Mouse (Mus musculus) forebrain, embryonic 12.5 days (tissue): Measurements from ENCODE around the gene Rbm47. TPM values are rescaled to one million over a fixed set of nuclear protein-coding genes. Genes with fewer than 3 reads are reported as not detected.

Experiments
- ATAC-seq: fragments of 200-750 bp; cut with Nextera tagmentation; 2 replicates; pipeline ENCODE4 v1.8.0; 2017; ENCODE audit warnings: moderate TSS enrichment; ENCODE audit not compliant: low FRiP score
- H3K27ac ChIP-seq: fragments of 300-500 bp; sonication (generic); 2 replicates; pipeline ENCODE4 v1.5.1; 2016; ENCODE audit warnings: mild to moderate bottlenecking
- H3K27me3 ChIP-seq: fragments of 300-500 bp; sonication (generic); 2 replicates; pipeline ENCODE4 v1.6.1; 2016; ENCODE audit warnings: mild to moderate bottlenecking
- H3K36me3 ChIP-seq: fragments of 300-500 bp; sonication (generic); replicated peaks from 2 replicates; pipeline ENCODE4 v1.6.1; 2016; ENCODE audit warnings: mild to moderate bottlenecking
- H3K4me1 ChIP-seq: fragments of 300-500 bp; sonication (generic); 2 replicates; pipeline ENCODE4 v1.6.1; 2016
- H3K4me2 ChIP-seq: fragments of 300-500 bp; sonication (generic); 2 replicates; pipeline ENCODE4 v1.6.1; 2016; ENCODE audit warnings: mild to moderate bottlenecking, moderate library complexity
- H3K4me3 ChIP-seq: fragments of 300-500 bp; sonication (generic); replicated peaks from 2 replicates; pipeline ENCODE4 v1.5.1; 2016; ENCODE audit warnings: mild to moderate bottlenecking
- H3K9ac ChIP-seq: fragments of 300-500 bp; sonication (generic); 2 replicates; pipeline ENCODE4 v1.6.1; 2016; ENCODE audit warnings: mild to moderate bottlenecking
- H3K9me3 ChIP-seq: fragments of 300-500 bp; sonication (generic); 2 replicates; pipeline ENCODE4 v1.6.1; 2016
- WGBS: fragments of 180-500 bp; shearing (Covaris S2); methylation state at CpG from one replicate; pipeline ENCODE4 v1.1.7; 2016; 5-methylcytosine and 5-hydroxymethylcytosine counted together
- polyA plus RNA-seq: library from polyadenylated mRNA; unstranded; fragments of >200 nt; fragmentation: Nextera tagmentation; extraction: Ambion mirVana; gene quantifications from 2 replicates; pipeline ENCODE4 v1.2.1, GENCODE M21; 2016

Gene Rbm47
- 4.4 and 6.4 TPM in 2 replicates for polyA plus RNA-seq

GRCm38 (mm10) chr5:66173018-66173417 lies at the start of gene Rbm47:
Rbm47 (minus strand) TSS chr5:66173118.
- no peaks in the 10 kb centered on the region for H3K36me3 ChIP-seq
- no peak within 1 kb of the TSS for H3K9ac ChIP-seq
- H3K4me3 ChIP-seq = no peak within 1 kb of the TSS
- H3K27me3 ChIP-seq = no peaks in the 10 kb centered on the region
- H3K4me1 ChIP-seq = peaks cover 10% of the 10 kb centered on the region; the same call in 1 of the 2 replicates
- H3K4me2 ChIP-seq = no peak within 1 kb of the TSS
- H3K9me3 ChIP-seq = 0 out of 2 replicates have a peak, but pooled peaks cover 4% of the 10 kb centered on the region
- WGBS = 80% methylated on average over 2 of the region's 2 CpGs
- no peak within 1 kb of the TSS for H3K27ac ChIP-seq
- no peak for ATAC-seq

DNA sequence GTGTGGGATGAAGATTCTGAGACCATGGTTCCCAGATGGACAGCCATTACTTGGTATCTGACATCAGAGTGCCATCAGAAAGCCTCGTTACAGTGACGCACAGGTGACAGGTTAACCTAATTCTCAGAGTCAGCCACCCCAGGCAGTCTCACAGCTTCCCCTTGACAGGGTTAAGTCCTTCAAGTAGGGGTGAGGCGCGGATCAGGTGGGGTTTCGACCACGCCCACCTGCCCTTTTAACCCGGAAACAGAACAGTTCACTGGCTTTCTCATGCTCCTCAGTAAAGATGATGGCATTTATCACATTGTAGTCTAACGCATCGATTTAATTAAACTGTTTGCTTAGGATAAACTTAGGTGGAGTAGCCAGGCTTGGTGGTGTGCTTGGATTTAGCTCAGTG lies 47.7 kb upstream of the Rbm47 start:
- ATAC-seq = no peak
- H3K9me3 ChIP-seq = no peaks in the 10 kb centered on the region
- no peak overlapping the region for H3K4me3 ChIP-seq
- H3K9ac ChIP-seq = no peak overlapping the region
- H3K36me3 ChIP-seq = no peaks in the 10 kb centered on the region
- no peak overlapping the region for H3K4me2 ChIP-seq
- no peaks in the 10 kb centered on the region for H3K27me3 ChIP-seq
- H3K27ac ChIP-seq = no peak overlapping the region
- peaks cover 9% of the 10 kb centered on the region for H3K4me1 ChIP-seq
- WGBS = 86% methylated on average over 9 of the region's 9 CpGs

GRCm38 (mm10) chr5:66219692-66220091 lies 46.8 kb upstream of the Rbm47 start:
- no peak overlapping the region for H3K9ac ChIP-seq
- no peak for ATAC-seq
- no peaks in the 10 kb centered on the region for H3K36me3 ChIP-seq
- no peak overlapping the region for H3K4me2 ChIP-seq
- no peak overlapping the region for H3K4me3 ChIP-seq
- H3K9me3 ChIP-seq = no peaks in the 10 kb centered on the region
- peaks cover 9% of the 10 kb centered on the region for H3K4me1 ChIP-seq
- no peak overlapping the region for H3K27ac ChIP-seq
- 75% methylated on average over 6 of the region's 6 CpGs for WGBS
- no peaks in the 10 kb centered on the region for H3K27me3 ChIP-seq

- Histone ChIP-seq H3K9ac (no peak overlapping the region), H3K4me1 (peaks cover 9% of the 10 kb centered on the region), H3K4me3 (no peak overlapping the region), H3K36me3 (no peaks in the 10 kb centered on the region), H3K27ac (no peak overlapping the region), H3K9me3 (no peaks in the 10 kb centered on the region), H3K4me2 (no peak overlapping the region), H3K27me3 (no peaks in the 10 kb centered on the region)
- ATAC-seq = no peak
- WGBS = 70% methylated on average over 10 of the region's 10 CpGs
Observed at GRCm38 (mm10) chr5:66215569-66216277, 42.8 kb upstream of the Rbm47 start.

DNA sequence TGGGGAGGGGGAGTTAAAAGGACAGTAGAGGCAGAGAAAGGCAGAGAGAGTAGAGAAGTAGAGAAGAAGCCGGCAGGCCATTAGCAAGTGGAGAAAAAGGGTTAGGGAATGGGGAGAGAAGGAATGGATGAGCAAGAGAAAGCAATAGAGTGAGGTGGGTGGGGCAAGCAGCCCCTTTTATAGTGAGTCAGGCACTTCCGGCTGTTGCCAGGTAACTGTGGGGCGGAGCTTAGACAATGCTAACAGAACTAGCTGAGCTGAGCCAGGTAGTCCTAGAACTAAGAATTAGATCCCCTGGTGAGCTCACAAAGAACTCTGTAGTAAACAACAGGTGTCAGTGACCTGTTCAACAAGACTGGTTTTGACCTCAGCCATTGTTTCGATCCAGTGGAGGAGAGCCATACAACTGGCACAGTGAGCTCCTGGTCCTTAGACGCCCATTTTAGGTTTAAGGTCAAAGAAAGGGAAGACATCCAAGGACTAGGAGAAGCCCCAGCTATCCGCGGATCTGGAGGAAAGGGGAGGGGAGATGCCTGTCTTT lies 41.5 kb upstream of the Rbm47 start:
- WGBS = 61% methylated on average over 7 of the region's 7 CpGs
- H3K9ac ChIP-seq = no peak overlapping the region
- no peak overlapping the region for H3K4me2 ChIP-seq
- H3K4me3 ChIP-seq = no peak overlapping the region
- no peaks in the 10 kb centered on the region for H3K36me3 ChIP-seq
- peaks cover 4% of the 10 kb centered on the region for H3K4me1 ChIP-seq
- H3K27me3 ChIP-seq = no peaks in the 10 kb centered on the region
- no peak overlapping the region for H3K27ac ChIP-seq
- no peaks in the 10 kb centered on the region for H3K9me3 ChIP-seq
- no peak for ATAC-seq

GRCm38 (mm10) chr5:66209532-66210176 lies 36.7 kb upstream of the Rbm47 start:
- Histone ChIP-seq H3K4me1 (no peaks in the 10 kb centered on the region), H3K27ac (no peak overlapping the region), H3K27me3 (no peaks in the 10 kb centered on the region), H3K9me3 (no peaks in the 10 kb centered on the region), H3K36me3 (no peaks in the 10 kb centered on the region), H3K9ac (no peak overlapping the region), H3K4me3 (no peak overlapping the region), H3K4me2 (no peak overlapping the region)
- WGBS = 87% methylated on average over 5 of the region's 5 CpGs
- ATAC-seq = no peak

- no peak for ATAC-seq
- no peaks in the 10 kb centered on the region for H3K27me3 ChIP-seq
- H3K9me3 ChIP-seq = no peaks in the 10 kb centered on the region
- no peaks in the 10 kb centered on the region for H3K36me3 ChIP-seq
- WGBS = 80% methylated on average over 4 of the region's 4 CpGs
- no peak overlapping the region for H3K27ac ChIP-seq
- H3K4me3 ChIP-seq = no peak overlapping the region
- H3K9ac ChIP-seq = no peak overlapping the region
- H3K4me2 ChIP-seq = no peak overlapping the region
- no peaks in the 10 kb centered on the region for H3K4me1 ChIP-seq
Observed at GRCm38 (mm10) chr5:66204966-66205365, 32.0 kb upstream of the Rbm47 start.

GRCm38 (mm10) chr5:66203424-66203823 lies 30.5 kb upstream of the Rbm47 start:
- no peak for ATAC-seq
- H3K27ac ChIP-seq = no peak overlapping the region
- H3K9me3 ChIP-seq = no peaks in the 10 kb centered on the region
- 91% methylated on average over 1 of the region's 1 CpGs for WGBS
- no peaks in the 10 kb centered on the region for H3K4me1 ChIP-seq
- H3K27me3 ChIP-seq = no peaks in the 10 kb centered on the region
- H3K9ac ChIP-seq = no peak overlapping the region
- H3K4me3 ChIP-seq = no peak overlapping the region
- no peak overlapping the region for H3K4me2 ChIP-seq
- H3K36me3 ChIP-seq = no peaks in the 10 kb centered on the region

DNA sequence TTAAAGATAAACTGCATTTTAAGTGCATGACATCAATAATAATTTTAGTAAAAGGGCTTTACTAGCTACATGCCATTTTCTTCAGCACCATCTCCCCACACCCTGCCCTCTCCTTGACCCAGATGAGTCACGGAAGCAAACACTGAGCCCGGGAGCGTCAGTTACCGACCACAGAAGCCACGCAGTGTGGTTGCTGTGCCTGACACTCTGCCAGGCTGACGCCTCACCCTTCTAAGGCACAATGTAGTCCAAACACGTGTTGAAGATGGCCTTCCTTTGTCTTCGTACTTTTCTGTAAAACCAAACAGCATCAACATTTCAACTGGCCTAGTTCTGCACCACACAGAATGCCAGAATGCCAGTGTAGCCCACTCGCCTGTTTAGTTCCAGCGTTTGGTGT lies 27.1 kb upstream of the Rbm47 start:
- Histone ChIP-seq H3K4me3 (no peak overlapping the region), H3K27ac (no peak overlapping the region), H3K4me1 (no peaks in the 10 kb centered on the region), H3K9me3 (no peaks in the 10 kb centered on the region), H3K9ac (no peak overlapping the region), H3K36me3 (no peaks in the 10 kb centered on the region), H3K4me2 (no peak overlapping the region), H3K27me3 (no peaks in the 10 kb centered on the region)
- 82% methylated on average over 10 of the region's 10 CpGs for WGBS
- ATAC-seq = no peak

DNA sequence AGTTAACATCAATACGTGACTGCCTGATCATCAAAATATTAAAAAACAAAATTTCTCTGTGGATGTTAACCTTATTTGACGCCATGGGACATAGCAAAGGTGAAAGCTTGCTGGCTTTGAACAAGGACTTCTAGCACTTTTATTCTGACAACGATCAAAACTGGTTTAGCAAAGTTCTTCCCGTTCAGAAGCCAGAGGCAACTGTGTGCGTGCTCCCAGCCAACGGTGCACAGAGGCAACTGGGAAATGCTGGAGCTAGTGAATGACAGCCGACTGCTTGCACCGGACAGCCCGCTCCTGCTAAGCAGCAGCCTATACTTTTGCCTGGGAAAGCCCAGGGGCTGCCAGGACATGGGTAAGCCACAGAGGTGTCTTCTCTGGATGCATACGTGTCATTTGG lies 22.4 kb upstream of the Rbm47 start:
- no peaks in the 10 kb centered on the region for H3K36me3 ChIP-seq
- H3K9me3 ChIP-seq = no peaks in the 10 kb centered on the region
- no peak overlapping the region for H3K27ac ChIP-seq
- H3K4me1 ChIP-seq = no peaks in the 10 kb centered on the region
- no peak for ATAC-seq
- 86% methylated on average over 10 of the region's 10 CpGs for WGBS
- H3K27me3 ChIP-seq = no peaks in the 10 kb centered on the region
- no peak overlapping the region for H3K9ac ChIP-seq
- H3K4me2 ChIP-seq = no peak overlapping the region
- H3K4me3 ChIP-seq = no peak overlapping the region

DNA sequence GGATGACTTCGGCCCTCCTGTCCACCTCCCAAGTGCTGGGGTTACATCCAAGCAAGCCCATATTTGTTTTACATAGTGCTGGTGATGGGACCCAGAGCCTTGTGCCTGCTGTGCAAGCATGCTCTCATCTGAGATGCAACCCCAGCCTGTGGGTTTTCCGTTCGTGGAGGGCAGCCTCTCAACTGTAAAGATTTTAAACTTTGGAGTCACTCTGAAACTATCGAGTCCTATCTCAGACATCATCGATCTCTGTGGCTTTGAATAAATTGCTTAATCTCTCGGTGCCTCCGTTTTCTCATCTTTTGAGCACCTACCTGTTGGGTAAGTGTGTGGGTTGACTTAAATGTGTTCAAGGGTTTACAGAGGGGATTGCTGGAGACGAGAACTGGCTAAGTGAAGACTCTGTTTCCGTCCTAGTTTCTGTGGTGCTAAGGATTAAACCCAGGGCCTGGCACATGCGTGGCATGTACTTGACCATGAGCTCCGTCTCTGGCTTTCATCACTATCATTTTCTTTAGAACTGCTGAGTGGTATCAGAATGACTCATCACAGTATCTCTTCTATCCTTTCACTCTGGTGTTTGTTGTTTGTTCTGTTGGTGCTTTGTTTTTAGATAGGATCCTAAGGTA lies 20.4 kb upstream of the Rbm47 start:
- no peak for ATAC-seq

GRCm38 (mm10) chr5:66191185-66191503 lies 18.2 kb upstream of the Rbm47 start:
- H3K4me2 ChIP-seq = no peak overlapping the region
- no peak for ATAC-seq

More for the DNA sequence above, 20.4 kb upstream of the Rbm47 start:
- Histone ChIP-seq H3K9me3 (no peaks in the 10 kb centered on the region), H3K27ac (no peak overlapping the region), H3K9ac (no peak overlapping the region), H3K36me3 (no peaks in the 10 kb centered on the region), H3K27me3 (no peaks in the 10 kb centered on the region), H3K4me3 (no peak overlapping the region), H3K4me2 (no peak overlapping the region), H3K4me1 (no peaks in the 10 kb centered on the region)
- 91% methylated on average over 11 of the region's 11 CpGs for WGBS

More at GRCm38 (mm10) chr5:66191185-66191503, 18.2 kb upstream of the Rbm47 start:
- H3K27ac ChIP-seq = no peak overlapping the region
- no peaks in the 10 kb centered on the region for H3K4me1 ChIP-seq
- WGBS = 88% methylated on average over 7 of the region's 7 CpGs
- H3K9me3 ChIP-seq = no peaks in the 10 kb centered on the region
- H3K36me3 ChIP-seq = no peaks in the 10 kb centered on the region
- H3K9ac ChIP-seq = no peak overlapping the region
- no peak overlapping the region for H3K4me3 ChIP-seq
- no peaks in the 10 kb centered on the region for H3K27me3 ChIP-seq
